Mouse (Mus musculus) B cell, adult 62 days (primary cell): ENCODE measurements around the gene Ggnbp2. TPM values are rescaled to one million over a fixed set of nuclear protein-coding genes. Genes with fewer than 3 reads are reported as not detected.

Experiments used
- total RNA-seq: library from RNA; stranded (reverse); gene quantifications from 4 replicates; pipeline ENCODE4 v1.2.4, GENCODE M21; 2023

Gene Ggnbp2
- total RNA-seq, result 151 to 168 TPM (median 158 TPM) in 4 replicates

GRCm38 (mm10) chr11:84870337-84871043, at the start of gene Ggnbp2:
Gene Ggnbp2 (minus strand): TSS chr11:84870817.

DNA sequence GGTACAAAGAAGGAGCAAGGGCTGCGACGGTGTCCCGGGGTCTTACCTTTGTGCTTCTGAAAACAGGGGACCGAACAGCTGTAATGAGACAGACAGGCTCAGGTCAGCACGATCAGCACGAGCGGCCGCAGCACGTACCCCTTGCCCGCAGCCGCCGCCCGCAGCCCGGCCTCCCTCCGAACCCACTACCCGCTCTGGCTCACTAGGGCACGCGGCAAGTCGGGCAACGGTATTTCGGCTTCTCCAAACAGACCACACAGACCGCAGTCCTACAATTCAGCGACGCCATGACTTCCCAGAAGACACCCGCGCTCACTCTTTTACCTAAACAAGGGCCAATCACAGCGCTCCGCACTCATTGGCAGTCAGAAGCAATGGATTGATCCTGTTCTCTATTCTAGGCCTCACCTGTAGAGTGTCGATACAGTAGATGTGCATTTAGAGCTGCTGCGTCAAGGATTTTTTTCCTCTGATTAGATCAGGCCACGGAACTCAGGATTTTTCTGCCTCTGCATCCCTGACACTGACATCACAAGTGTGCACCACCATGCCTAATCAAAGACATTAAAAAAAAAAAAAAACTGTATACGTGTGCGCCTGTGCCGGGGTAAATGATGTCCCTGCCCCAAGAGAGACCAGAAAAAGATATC, 45.6 kb upstream of the Ggnbp2 start, which contains the start of gene Znhit3:
Gene Znhit3 (minus strand): TSS at position 314 of the 650 bp plus-strand sequence.

DNA sequence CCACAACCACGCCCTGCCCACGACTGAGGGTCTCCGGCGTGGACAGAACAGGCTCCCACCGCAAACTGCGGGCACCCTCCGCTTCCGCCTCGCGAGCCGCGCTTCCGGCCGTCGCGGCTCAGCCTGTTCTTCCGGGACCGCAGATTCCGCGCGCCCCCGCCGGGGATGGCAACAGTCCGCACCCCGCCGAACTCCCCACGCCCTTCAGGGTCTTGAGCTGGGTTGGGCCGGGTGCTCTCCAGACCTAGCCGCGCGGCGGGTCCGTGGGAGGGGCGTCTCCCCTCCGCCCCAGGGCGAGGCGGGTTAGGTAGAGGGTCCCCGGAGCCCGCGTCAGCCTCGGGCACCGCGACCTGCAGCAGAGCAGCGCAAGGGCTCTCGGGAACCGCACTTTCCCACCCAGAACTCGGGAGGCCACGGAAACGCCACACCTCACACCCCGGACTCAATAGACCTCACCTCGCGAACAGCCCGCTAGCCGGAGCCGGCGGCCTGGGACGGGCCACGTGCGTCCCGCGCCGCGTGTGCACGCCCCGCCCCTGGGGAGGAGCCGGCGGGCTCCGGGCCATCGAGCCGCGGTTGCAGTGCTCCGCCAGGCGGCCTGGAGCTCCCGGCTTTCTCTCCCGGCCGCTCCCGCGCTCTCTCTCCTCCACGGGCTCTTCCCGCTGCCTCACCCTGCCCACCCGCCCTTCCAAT, 9.3 kb upstream of the Ggnbp2 start, which contains the start of the genes Myo19 and Pigw:
Gene Myo19 (plus strand): TSS at position 377 of the 693 bp plus-strand sequence.
Gene Pigw (minus strand): TSS at position 514 of the 693 bp plus-strand sequence.

DNA sequence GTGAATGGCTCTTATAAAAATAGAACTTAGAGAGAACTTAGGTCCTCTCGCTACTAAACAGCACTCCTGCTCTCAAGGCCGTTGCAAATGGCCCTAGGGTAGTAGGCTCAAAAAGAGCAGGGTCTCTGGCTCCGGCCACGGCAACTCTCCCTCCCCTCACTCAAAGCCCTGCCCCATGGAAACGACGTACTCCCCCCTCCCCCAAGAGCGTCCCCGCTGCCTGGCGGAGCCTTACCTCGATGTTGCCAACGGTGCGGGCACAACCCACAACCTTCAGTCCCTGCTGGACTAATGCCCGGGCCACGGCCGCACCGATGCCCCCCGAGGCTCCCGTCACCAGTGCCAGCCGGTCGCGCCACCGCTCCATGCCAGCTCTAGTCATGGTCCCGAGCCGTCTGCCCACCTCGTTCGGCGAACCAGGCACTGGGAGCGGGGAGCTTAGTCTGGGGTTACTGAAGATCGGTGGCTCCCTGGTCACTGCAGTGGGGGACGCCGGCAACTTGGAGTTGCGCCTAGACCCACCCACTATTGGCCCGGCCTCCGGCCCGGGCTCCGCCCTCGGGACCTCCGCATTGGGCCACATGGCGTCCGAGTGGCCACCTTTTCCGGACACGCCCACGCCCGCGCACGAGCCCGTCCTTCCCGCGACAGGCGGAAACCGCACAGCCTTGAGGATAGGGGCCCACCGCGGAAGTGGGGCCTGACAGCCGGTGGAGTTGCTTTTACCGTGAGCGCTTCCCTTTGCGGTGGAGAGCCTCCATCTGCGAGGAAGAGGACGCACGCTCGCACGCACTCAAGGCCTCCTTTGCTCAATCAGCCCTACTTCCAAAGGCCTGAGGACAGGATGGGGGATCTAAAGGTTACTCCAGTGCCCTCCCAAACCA, 41.9 kb downstream of the Ggnbp2 start, which contains the start of gene Dhrs11:
Gene Dhrs11 (minus strand): TSS at position 479 of the 884 bp plus-strand sequence.

DNA sequence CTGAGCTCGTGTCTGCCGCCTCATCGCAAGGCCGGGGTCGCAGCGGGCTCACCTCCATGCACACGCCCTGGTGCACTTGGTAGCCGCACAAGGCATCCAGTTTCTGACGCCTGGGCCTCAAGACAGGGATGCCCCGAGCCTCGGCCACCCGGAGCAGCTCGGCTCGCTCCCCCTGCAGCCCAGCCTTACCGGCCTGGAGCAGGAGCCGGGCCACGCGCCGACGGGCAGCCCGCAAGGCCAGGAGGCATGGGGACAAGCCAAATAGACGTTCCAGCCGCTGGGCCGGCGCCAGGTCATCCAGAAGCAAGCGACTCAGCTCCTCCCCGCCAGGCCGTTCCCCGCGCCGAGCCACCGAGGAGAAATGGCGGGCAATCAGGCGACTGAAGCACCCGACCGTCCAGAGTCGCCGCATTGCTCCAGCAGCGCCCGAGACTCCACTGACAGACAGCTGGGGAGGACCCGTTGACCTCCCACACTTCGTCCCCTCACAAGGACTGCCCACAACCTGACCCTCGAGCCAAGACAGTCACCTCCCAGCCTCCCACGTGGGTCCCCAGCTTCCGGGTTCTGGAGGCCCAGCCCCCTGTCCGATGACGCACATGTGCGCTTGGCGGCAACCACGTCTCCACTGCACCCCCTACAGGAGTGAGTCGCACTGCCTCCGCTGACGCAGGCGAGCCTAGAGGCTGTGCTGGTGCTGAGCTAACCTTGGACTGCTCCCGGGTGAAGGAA, 51.5 kb downstream of the Ggnbp2 start, which contains the start of gene Mrm1:
Gene Mrm1 (minus strand): TSS at position 555 of the 732 bp plus-strand sequence.

Other genes with a start within 250 kb of the Ggnbp2 start
- gene Mrm1, start 51.3 kb downstream of the Ggnbp2 start, total RNA-seq, result 18.5 to 28.4 TPM (median 22.9 TPM) in 4 replicates
- gene Dhrs11, start 41.8 kb downstream of the Ggnbp2 start, total RNA-seq, result 12.6 to 19.2 TPM (median 18.2 TPM) in 4 replicates
- gene Myo19, start 9.3 kb upstream of the Ggnbp2 start, total RNA-seq, result 9.1 to 14.8 TPM (median 12.9 TPM) in 4 replicates
- gene Pigw, start 9.5 kb upstream of the Ggnbp2 start, total RNA-seq, result 4.8 to 8.1 TPM (median 6.4 TPM) in 4 replicates
- 36.3 to 39.4 TPM (median 38.3 TPM) in 4 replicates for gene Znhit3, start 45.5 kb upstream of the Ggnbp2 start, total RNA-seq
- gene Car4, start 87.0 kb upstream of the Ggnbp2 start, total RNA-seq, result not detected in 4 replicates